Mouse (Mus musculus) ZHBTc4 (cell line): Measurements from ENCODE around the gene Cux1.
A peak's percentile ranks its signal among the peaks of the same experiment; 100 is the strongest.

Experiments
- DNase-seq: peaks from one replicate; pipeline ENCODE4 v3.0.0-alpha.2; 2011; ENCODE audit warnings: low read depth, low spot score

Gene Cux1

GRCm38 (mm10) chr5:136321378-136321777, 245.9 kb downstream of the Cux1 start:
- DNase-seq, result peak; percentile 54

GRCm38 (mm10) chr5:136312566-136312965, 254.7 kb downstream of the Cux1 start:
- DNase-seq, result no peak

GRCm38 (mm10) chr5:136312166-136312565, 255.1 kb downstream of the Cux1 start:
- DNase-seq, result no peak

GRCm38 (mm10) chr5:136306254-136306653, 261.0 kb downstream of the Cux1 start:
- DNase-seq, result no peak

GRCm38 (mm10) chr5:136303409-136303983, 263.8 kb downstream of the Cux1 start:
- peak; percentile 51 for DNase-seq

GRCm38 (mm10) chr5:136300880-136301279, 266.4 kb downstream of the Cux1 start:
- DNase-seq, result no peak

- no peak for DNase-seq
Observed at GRCm38 (mm10) chr5:136297691-136298090, 269.6 kb downstream of the Cux1 start.

- no peak for DNase-seq
Observed at GRCm38 (mm10) chr5:136296911-136297310, 270.4 kb downstream of the Cux1 start.

- no peak for DNase-seq
Observed at GRCm38 (mm10) chr5:136292971-136293418, 274.3 kb downstream of the Cux1 start.

- DNase-seq, result no peak
Observed at GRCm38 (mm10) chr5:136292361-136292760, 274.9 kb downstream of the Cux1 start.

- no peak for DNase-seq
Observed at GRCm38 (mm10) chr5:136291562-136291961, 275.7 kb downstream of the Cux1 start.

GRCm38 (mm10) chr5:136289776-136290175, 277.5 kb downstream of the Cux1 start:
- DNase-seq, result no peak

GRCm38 (mm10) chr5:136288351-136289081, 278.8 kb downstream of the Cux1 start:
- DNase-seq, result no peak

- DNase-seq, result no peak
Observed at GRCm38 (mm10) chr5:136286566-136286965, 280.7 kb downstream of the Cux1 start.

GRCm38 (mm10) chr5:136285106-136285505, 282.2 kb downstream of the Cux1 start:
- DNase-seq, result no peak

GRCm38 (mm10) chr5:136281351-136281750, 285.9 kb downstream of the Cux1 start:
- DNase-seq, result peak; percentile 33

- peak; percentile 85 for DNase-seq
Observed at GRCm38 (mm10) chr5:136274739-136275138, 292.6 kb downstream of the Cux1 start.

- peak; percentile 58 for DNase-seq
Observed at GRCm38 (mm10) chr5:136269937-136270336, 297.4 kb downstream of the Cux1 start.

- DNase-seq, result no peak
Observed at GRCm38 (mm10) chr5:136266077-136266476, 301.2 kb downstream of the Cux1 start.

- no peak for DNase-seq
Observed at GRCm38 (mm10) chr5:136263342-136263741, 303.9 kb downstream of the Cux1 start.

GRCm38 (mm10) chr5:136258919-136259318, 308.4 kb downstream of the Cux1 start:
- peak; percentile 77 for DNase-seq

GRCm38 (mm10) chr5:136252899-136253298, 314.4 kb downstream of the Cux1 start:
- DNase-seq, result peak; percentile 91

- DNase-seq, result peak; percentile 77
Observed at GRCm38 (mm10) chr5:136251004-136251403, 316.3 kb downstream of the Cux1 start.
